Mouse (Mus musculus): ENCODE results near the gene Rac2. TPM values are rescaled to one million over a fixed set of nuclear protein-coding genes. Genes with fewer than 3 reads are reported as not detected.

The Rac2 gene
- total RNA-seq, 2 experiments from 2014 or later = 0.43 to 3.4 TPM

GRCm38 (mm10) chr15:78521331-78521730, 51.3 kb downstream of the Rac2 start:
- peak; percentile 67 for DNase-seq

GRCm38 (mm10) chr15:78520112-78520715, 52.4 kb downstream of the Rac2 start:
- peak; percentile 75 for DNase-seq

GRCm38 (mm10) chr15:78518221-78518620, 54.4 kb downstream of the Rac2 start:
- no peak for DNase-seq

GRCm38 (mm10) chr15:78515759-78516158, 56.8 kb downstream of the Rac2 start:
- no peak for DNase-seq

GRCm38 (mm10) chr15:78514393-78515146, 58.0 kb downstream of the Rac2 start:
- peak; percentile 43 for DNase-seq

DNA sequence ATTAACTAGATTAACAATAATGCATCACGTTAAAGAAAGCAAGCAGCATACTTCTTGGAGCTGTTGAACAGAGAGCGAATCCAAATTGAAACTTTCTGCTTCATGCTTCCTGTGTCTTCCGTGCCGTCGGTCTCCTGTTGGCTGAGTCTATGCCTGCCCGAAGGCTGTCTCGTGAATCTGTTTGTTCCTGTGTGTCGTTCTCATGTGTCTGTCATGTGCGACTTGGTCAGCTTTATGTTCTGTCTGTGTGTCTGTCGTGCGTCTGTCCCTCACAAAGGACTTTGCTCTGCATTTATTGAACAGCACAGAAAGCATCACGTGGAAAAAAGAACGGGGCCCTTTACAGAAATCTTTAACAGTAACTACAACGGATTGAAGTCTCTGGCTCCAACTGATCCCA, 59.6 kb downstream of the Rac2 start:
- DNase-seq = no peak

DNA sequence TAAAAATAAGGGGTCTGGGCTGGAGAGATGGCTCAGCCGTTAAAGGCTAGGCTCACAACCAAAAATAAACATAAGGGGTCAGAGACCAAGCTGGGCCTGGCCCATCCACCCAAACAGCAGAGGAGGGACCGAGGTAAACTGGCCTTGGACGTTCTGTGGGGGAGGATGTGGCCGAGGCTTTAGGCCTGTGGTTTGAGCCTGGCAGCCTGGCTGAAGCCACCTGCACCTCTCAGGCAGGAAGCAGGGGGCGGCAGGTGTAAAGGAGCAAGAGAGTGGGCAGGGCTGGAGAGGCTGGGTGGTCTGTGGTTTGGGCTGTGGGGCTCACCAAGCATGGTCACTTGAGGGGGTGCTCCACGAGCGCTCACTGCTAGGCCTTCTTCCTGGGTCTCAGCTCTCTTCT, 60.6 kb downstream of the Rac2 start:
- no peak for DNase-seq

- no peak for DNase-seq
These were observed 61.8 kb downstream of the Rac2 start for GRCm38 (mm10) chr15:78510736-78511135.

DNA sequence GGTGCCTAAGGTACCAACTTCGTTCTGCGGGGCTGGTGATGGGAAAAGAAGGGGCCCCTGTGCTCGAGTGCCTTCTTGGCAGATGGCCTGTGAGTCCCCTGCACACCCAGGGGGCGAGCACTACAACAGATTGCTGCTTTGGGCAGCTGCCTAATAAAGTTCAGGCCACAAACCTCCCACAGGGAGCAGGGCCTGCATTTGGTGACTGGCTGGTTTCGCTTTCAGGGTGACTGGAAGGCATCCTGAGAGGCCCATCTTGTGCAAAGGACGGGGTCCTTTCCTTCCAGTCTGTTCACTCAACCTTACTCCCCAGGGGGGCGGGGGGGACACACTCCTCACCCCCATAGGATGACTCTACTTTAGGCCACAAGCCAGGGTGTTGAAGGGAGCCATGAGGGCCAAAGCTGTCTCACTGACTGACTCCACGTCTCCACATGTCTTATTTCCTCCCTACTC, 62.4 kb downstream of the Rac2 start:
- no peak for DNase-seq

DNA sequence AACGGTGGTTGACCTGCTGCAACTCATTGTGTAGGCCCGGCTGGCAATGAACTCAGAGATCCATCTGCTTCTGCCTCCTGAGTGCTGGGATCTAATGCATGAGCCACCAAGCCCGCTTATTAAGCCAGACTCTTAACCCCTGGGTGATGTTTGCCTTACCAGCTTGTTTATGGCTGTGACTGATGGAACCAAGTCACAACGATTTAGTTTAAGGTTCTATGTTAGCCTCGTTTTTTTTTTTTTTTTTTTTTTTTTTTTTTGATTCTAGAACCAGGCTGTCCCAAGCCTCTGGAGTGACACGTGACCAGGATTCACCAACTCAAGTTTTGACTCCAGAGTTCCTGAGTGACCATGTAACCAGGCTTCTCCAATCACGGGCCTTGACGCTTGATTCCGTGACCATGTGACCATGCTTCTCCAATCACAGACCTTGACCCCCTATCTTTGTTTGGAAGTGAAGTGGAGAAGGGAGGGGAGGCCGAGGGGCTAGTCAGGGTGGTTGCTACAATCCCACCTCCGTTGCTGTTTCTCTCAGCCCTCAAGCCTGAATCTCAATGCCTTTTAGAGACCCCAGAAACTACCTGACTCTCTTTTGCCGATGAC, 63.2 kb downstream of the Rac2 start:
- DNase-seq = no peak

Other genes starting within 250 kb of the Rac2 start
- 1 to 10 TPM in 1 of 2 experiments, under 1 TPM in 1; 0.95 to 2.4 TPM for gene Csf2rb, start 247.0 kb downstream of the Rac2 start, total RNA-seq (2021)
- gene Tex33, start 176.9 kb downstream of the Rac2 start, total RNA-seq (2021) = not detected
- gene Tst, start 166.9 kb downstream of the Rac2 start, total RNA-seq (2021) = 10 to 100 TPM; 18.4 to 26.5 TPM
- gene Mpst, start 166.4 kb downstream of the Rac2 start, total RNA-seq (2021) = 10 to 100 TPM; 55.7 to 56.8 TPM
- gene Kctd17, start 144.2 kb downstream of the Rac2 start, total RNA-seq (2021) = 10 to 100 TPM; 15.8 to 22.8 TPM
- not detected for gene Tmprss6, start 104.1 kb downstream of the Rac2 start, total RNA-seq (2021)
- gene Il2rb, start 77.5 kb downstream of the Rac2 start, total RNA-seq (2021) = not detected
- 10 to 100 TPM; 16.4 to 16.8 TPM for gene C1qtnf6, start 41.4 kb downstream of the Rac2 start, total RNA-seq (2021)
- not detected for gene Sstr3, start 28.1 kb downstream of the Rac2 start, total RNA-seq (2021)
- 1 to 10 TPM; 2.4 to 2.8 TPM for gene Cyth4, start 24.3 kb upstream of the Rac2 start, total RNA-seq (2021)
- under 1 TPM; 0.05 to 0.31 TPM for gene Elfn2, start 146.0 kb upstream of the Rac2 start, total RNA-seq (2021)
- 1 to 10 TPM; 2.4 to 6.4 TPM for gene Mfng, start 200.7 kb upstream of the Rac2 start, total RNA-seq (2021)
- 1 to 10 TPM; 6.4 to 7.8 TPM for gene Card10, start 230.3 kb upstream of the Rac2 start, total RNA-seq (2021)

Measured in gastrocnemius, postnatal 25 days (tissue).